Mouse (Mus musculus): ENCODE measurements at regions not wholly inside any gene's neighbourhood (a gene's known extent, or its start where the extent isn't known, plus 50 kb on each side); places are given as distances from the start of the nearest gene placed in this dataset.

GRCm38 (mm10) chr6:127288946-127289345 lies 137.0 kb upstream of the Ccnd2 start:
- no peak for TF ChIP-seq GATA1 (IDR thresholded peaks at IDR 0.05; ENCODE audit: borderline replicate concordance, low read length)
- TF ChIP-seq FLI1 (IDR thresholded peaks at IDR 0.05; ENCODE audit: low read length) = no peak

Measured in megakaryocyte, embryonic 14.5 days (primary cell).